Mouse (Mus musculus): Measurements from ENCODE around the gene Fbxo8. TPM values are rescaled to one million over a fixed set of nuclear protein-coding genes. Genes with fewer than 3 reads are reported as not detected.

Fbxo8 gene
- polyA plus RNA-seq, 1 experiment from 2014 or later = 47.0 TPM

DNA sequence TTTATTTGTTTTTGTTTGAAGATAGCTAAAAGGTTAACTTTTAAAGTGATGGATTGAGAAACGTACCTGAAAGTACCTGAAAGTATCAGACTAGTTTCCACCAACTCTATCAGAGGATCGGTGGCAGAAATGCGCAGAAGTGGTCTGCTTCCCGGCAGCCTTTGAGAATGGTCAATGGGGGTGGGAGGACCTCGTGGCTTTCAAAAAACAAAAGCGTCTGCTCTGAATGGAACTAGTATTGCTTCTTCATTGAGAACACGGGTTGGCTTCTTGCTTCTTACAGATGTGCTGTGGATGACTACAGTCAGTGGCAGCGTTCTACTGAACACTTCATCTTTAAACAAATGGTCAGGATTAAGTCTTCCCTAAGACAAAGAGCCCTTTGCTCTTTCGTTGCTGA lies 68.7 kb downstream of the Fbxo8 start:
- Histone ChIP-seq H3K9me3 (ENCODE audit: control insufficient read depth, low read length) (no peaks in the 10 kb centered on the region), H3K4me2 (replicated peaks) (no peak overlapping the region), H3K36me3 (replicated peaks; ENCODE audit: control insufficient read depth, insufficient read depth) (no peaks in the 10 kb centered on the region), H3K9ac (no peak overlapping the region), H3K27me3 (ENCODE audit: control insufficient read depth, insufficient read depth, low read length) (peaks cover 57% of the 10 kb centered on the region), H3K4me3 (replicated peaks; ENCODE audit: low read length) (no peak overlapping the region), H3K4me1 (replicated peaks; ENCODE audit: control insufficient read depth, insufficient read depth, low read length) (0 out of 2 replicates have a peak, but pooled peaks cover 5% of the 10 kb centered on the region), H3K27ac (no peak overlapping the region)
- ATAC-seq (ENCODE audit: low FRiP score) (no peak), DNase-seq (ENCODE audit: low spot score) (no peak)
- 8% methylated on average over 9 of the region's 9 CpGs for WGBS

DNA sequence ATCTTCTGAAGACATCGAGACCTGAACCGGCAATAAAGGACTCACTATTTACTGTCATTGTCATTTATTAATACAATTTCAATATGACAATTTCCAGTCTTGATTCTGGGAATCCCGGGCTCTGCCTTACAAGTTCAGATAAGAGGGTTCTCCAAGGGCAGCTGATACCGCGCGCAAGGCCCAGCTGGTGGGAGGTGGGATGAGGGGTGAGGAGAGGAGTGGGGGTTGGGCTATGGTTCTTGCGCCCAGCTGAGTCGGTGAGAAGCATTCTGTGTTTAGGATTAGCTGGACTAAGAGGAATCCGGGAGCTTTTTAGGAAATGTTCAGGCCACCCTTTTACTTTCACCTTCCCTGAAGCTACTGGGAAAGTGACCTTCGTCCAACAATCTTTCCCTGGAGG lies 69.8 kb downstream of the Fbxo8 start:
- H3K9me3 ChIP-seq (ENCODE audit: control insufficient read depth, low read length) = no peaks in the 10 kb centered on the region
- 12% methylated on average over 10 of the region's 10 CpGs for WGBS
- ATAC-seq (ENCODE audit: low FRiP score) = no peak
- no peak overlapping the region for H3K9ac ChIP-seq
- H3K4me2 ChIP-seq (replicated peaks) = no peak overlapping the region
- H3K4me3 ChIP-seq (replicated peaks; ENCODE audit: low read length) = no peak overlapping the region
- no peaks in the 10 kb centered on the region for H3K36me3 ChIP-seq (replicated peaks; ENCODE audit: control insufficient read depth, insufficient read depth)
- 0 out of 2 replicates have a peak, but pooled peaks cover 5% of the 10 kb centered on the region for H3K4me1 ChIP-seq (replicated peaks; ENCODE audit: control insufficient read depth, insufficient read depth, low read length)
- no peak for DNase-seq (ENCODE audit: low spot score)
- H3K27ac ChIP-seq = no peak overlapping the region
- peaks cover 58% of the 10 kb centered on the region for H3K27me3 ChIP-seq (ENCODE audit: control insufficient read depth, insufficient read depth, low read length)

DNA sequence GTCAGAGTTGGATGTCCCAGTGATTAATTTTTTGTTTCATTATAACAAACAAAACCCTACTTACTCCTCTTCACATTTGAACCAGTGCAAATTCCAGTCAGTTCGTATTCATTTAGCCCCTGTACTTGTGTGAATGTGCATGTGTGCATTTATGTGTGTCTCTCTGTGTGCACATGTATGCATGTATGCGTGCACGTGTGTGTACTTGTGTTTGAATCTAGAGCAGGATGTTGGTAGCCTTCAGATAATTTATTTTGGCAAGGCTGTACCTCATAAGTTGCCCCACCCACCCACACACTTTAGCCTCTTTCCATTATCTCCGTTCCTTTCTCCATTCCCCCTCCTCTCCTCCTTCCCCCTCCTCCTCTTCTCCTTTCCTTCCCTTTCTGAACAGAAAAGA lies 70.2 kb downstream of the Fbxo8 start:
- no peak for ATAC-seq (ENCODE audit: low FRiP score)
- H3K4me1 ChIP-seq (replicated peaks; ENCODE audit: control insufficient read depth, insufficient read depth, low read length) = 0 out of 2 replicates have a peak, but pooled peaks cover 5% of the 10 kb centered on the region
- no peak for DNase-seq (ENCODE audit: low spot score)
- no peak overlapping the region for H3K4me3 ChIP-seq (replicated peaks; ENCODE audit: low read length)
- no peak overlapping the region for H3K9ac ChIP-seq
- no peaks in the 10 kb centered on the region for H3K36me3 ChIP-seq (replicated peaks; ENCODE audit: control insufficient read depth, insufficient read depth)
- H3K27me3 ChIP-seq (ENCODE audit: control insufficient read depth, insufficient read depth, low read length) = peaks cover 58% of the 10 kb centered on the region
- no peak overlapping the region for H3K4me2 ChIP-seq (replicated peaks)
- 25% methylated on average over 4 of the region's 4 CpGs for WGBS
- no peak overlapping the region for H3K27ac ChIP-seq
- no peaks in the 10 kb centered on the region for H3K9me3 ChIP-seq (ENCODE audit: control insufficient read depth, low read length)

DNA sequence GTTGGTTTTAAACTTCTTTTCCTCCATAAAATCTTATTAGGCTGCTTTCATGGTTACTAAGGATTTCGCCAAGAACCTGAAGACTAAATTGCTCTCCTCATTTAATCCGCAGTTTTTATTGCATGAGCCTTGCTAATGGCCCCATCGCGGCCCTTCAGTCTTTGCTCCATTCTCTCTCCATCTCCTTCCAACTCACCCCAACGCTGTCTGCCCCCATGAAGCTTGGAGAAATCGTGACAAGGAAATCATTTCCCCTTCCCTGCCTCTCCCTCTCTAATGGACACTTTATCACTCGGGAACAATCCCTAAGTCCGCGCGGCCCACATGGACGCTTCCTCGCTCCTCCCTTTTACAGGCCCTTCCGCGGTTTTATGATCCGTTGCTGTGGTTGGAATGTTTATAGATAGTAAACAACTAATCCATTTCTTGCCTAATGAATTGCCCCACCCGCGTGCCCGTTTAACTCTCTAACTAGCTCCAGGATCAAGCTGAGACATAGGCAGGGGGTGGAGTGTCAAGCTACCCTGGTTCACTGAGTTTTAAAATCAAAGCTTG lies 71.7 kb downstream of the Fbxo8 start:
- Histone ChIP-seq H3K9ac (no peak overlapping the region), H3K4me3 (replicated peaks; ENCODE audit: low read length) (peak overlapping the region; percentile 6), H3K4me1 (replicated peaks; ENCODE audit: control insufficient read depth, insufficient read depth, low read length) (0 out of 2 replicates have a peak, but pooled peaks cover 5% of the 10 kb centered on the region), H3K36me3 (replicated peaks; ENCODE audit: control insufficient read depth, insufficient read depth) (no peaks in the 10 kb centered on the region), H3K27ac (no peak overlapping the region), H3K9me3 (ENCODE audit: control insufficient read depth, low read length) (no peaks in the 10 kb centered on the region), H3K27me3 (ENCODE audit: control insufficient read depth, insufficient read depth, low read length) (peaks cover 58% of the 10 kb centered on the region), H3K4me2 (replicated peaks) (peak overlapping the region; percentile 40)
- under 1% methylated on average over 18 of the region's 18 CpGs for WGBS
- ATAC-seq (ENCODE audit: low FRiP score) (peak; percentile 28; the same call in 1 of the 2 replicates), DNase-seq (ENCODE audit: low spot score) (no peak)

DNA sequence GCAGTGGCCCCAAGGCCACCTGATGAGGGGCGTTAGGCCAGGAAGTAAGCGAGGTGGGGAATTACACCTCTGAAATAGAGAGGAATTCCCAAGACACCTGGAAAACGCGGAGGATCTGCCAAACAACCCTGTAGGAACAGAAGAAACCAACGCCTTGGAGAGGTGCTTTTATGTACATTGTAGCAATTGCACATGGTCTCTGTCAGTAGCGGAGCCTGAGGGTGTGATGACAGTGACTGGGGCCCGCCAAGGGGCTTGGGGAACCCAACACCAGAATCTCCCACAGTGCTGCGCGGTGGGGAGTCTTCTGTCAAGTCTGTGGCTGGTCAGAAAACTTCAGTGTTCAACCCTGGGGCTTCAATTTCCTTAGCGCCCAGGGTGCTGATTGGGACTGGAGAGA lies 72.5 kb downstream of the Fbxo8 start:
- Histone ChIP-seq H3K27ac (no peak overlapping the region), H3K4me1 (replicated peaks; ENCODE audit: control insufficient read depth, insufficient read depth, low read length) (0 out of 2 replicates have a peak, but pooled peaks cover 5% of the 10 kb centered on the region), H3K9me3 (ENCODE audit: control insufficient read depth, low read length) (no peaks in the 10 kb centered on the region), H3K36me3 (replicated peaks; ENCODE audit: control insufficient read depth, insufficient read depth) (no peaks in the 10 kb centered on the region), H3K4me2 (replicated peaks) (peak overlapping the region; percentile 40; the same call in 1 of the 2 replicates), H3K4me3 (replicated peaks; ENCODE audit: low read length) (no peak overlapping the region), H3K27me3 (ENCODE audit: control insufficient read depth, insufficient read depth, low read length) (peaks cover 58% of the 10 kb centered on the region), H3K9ac (no peak overlapping the region)
- 7% methylated on average over 10 of the region's 10 CpGs for WGBS
- DNase-seq (ENCODE audit: low spot score) = no peak
- no peak for ATAC-seq (ENCODE audit: low FRiP score)

DNA sequence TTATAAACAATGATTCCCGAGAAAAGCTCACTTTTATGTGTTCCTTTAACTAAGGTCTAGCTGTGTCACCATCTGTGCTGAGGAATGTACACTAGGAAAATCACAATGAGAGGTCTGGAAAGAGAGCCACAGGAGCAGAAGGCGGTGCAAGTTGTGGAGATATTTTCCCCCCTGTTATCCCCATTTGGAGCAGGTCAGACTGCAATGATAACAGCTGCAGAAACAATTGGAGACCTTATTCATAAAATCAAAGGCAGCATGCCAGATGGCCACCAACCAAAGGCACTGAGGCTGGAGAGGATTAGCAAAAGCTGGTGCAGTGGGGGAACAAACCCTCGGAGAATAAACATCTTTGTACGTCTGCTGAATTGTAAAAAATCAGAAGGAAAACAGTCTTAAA lies 78.3 kb downstream of the Fbxo8 start:
- peaks cover 5% of the 10 kb centered on the region; the same call in 1 of the 2 replicates for H3K27me3 ChIP-seq (ENCODE audit: control insufficient read depth, insufficient read depth, low read length)
- H3K4me2 ChIP-seq (replicated peaks) = no peak overlapping the region
- ATAC-seq (ENCODE audit: low FRiP score) (peak; percentile 72; the same call in 1 of the 2 replicates), DNase-seq (ENCODE audit: low spot score) (peak; percentile 69)
- H3K4me3 ChIP-seq (replicated peaks; ENCODE audit: low read length) = no peak overlapping the region
- no peaks in the 10 kb centered on the region for H3K4me1 ChIP-seq (replicated peaks; ENCODE audit: control insufficient read depth, insufficient read depth, low read length)
- WGBS = 19% methylated on average over 4 of the region's 4 CpGs
- no peaks in the 10 kb centered on the region for H3K9me3 ChIP-seq (ENCODE audit: control insufficient read depth, low read length)
- no peaks in the 10 kb centered on the region for H3K36me3 ChIP-seq (replicated peaks; ENCODE audit: control insufficient read depth, insufficient read depth)
- no peak overlapping the region for H3K9ac ChIP-seq
- H3K27ac ChIP-seq = no peak overlapping the region

DNA sequence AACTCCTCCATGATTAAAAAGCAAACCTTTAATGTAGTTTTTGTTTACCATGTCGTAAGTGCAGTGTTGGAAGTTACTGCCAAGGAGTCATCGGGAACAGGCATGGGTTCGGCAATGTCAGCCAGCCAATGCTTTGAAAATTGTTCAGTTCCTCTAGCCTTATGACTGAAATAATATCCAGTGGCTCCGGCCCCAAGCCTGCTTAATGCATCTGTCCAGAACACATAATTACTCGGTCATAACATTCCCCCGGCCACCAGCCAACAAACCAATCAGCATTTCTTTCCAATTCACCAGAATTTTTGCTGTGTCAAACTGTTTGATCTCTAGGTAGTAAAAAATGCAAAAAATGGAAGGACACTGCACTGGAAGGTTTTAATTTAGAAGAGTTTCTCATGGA lies 88.4 kb downstream of the Fbxo8 start:
- H3K4me1 ChIP-seq (replicated peaks; ENCODE audit: control insufficient read depth, insufficient read depth, low read length) = no peaks in the 10 kb centered on the region
- ATAC-seq (ENCODE audit: low FRiP score) (no peak), DNase-seq (ENCODE audit: low spot score) (no peak)
- no peak overlapping the region for H3K4me2 ChIP-seq (replicated peaks)
- H3K27ac ChIP-seq = no peak overlapping the region
- no peaks in the 10 kb centered on the region for H3K36me3 ChIP-seq (replicated peaks; ENCODE audit: control insufficient read depth, insufficient read depth)
- no peak overlapping the region for H3K9ac ChIP-seq
- no peaks in the 10 kb centered on the region for H3K27me3 ChIP-seq (ENCODE audit: control insufficient read depth, insufficient read depth, low read length)
- 86% methylated on average over 6 of the region's 6 CpGs for WGBS
- no peak overlapping the region for H3K4me3 ChIP-seq (replicated peaks; ENCODE audit: low read length)
- H3K9me3 ChIP-seq (ENCODE audit: control insufficient read depth, low read length) = no peaks in the 10 kb centered on the region

Small RNA genes within 50 kb of the gene (microRNA-seq; reads per million reads assigned to microRNA genes)
- not detected for gene Gm25992

Other genes with a start within 250 kb of the Fbxo8 start
- 21.8 and 23.2 TPM in 2 replicates for gene Cep44, start within 50 bp of the Fbxo8 start, polyA plus RNA-seq (2014; fragmentation: Nextera tagmentation; extraction: Ambion mirVana)

All from hindbrain, embryonic 14.5 days (tissue).